Mouse (Mus musculus): Measurements from ENCODE around the gene Sema4d.

Gene Sema4d

GRCm38 (mm10) chr13:51749578-51750345, 43.8 kb downstream of the Sema4d start:
- DNase-seq: no peak

GRCm38 (mm10) chr13:51748009-51748552, 45.5 kb downstream of the Sema4d start:
- peak; percentile 46 to 56 for DNase-seq

- no peak for DNase-seq
These were observed 46.5 kb downstream of the Sema4d start for GRCm38 (mm10) chr13:51747069-51747468.

GRCm38 (mm10) chr13:51745862-51746261, 47.7 kb downstream of the Sema4d start:
- DNase-seq: no peak

- no peak for DNase-seq
These were observed 49.7 kb downstream of the Sema4d start for GRCm38 (mm10) chr13:51743855-51744254.

GRCm38 (mm10) chr13:51742551-51743052, 50.9 kb downstream of the Sema4d start:
- no peak for DNase-seq

- no peak for DNase-seq
These were observed 52.8 kb downstream of the Sema4d start for GRCm38 (mm10) chr13:51740776-51741175.

GRCm38 (mm10) chr13:51739713-51740112, 53.8 kb downstream of the Sema4d start:
- no peak for DNase-seq

- DNase-seq: no peak
These were observed 54.9 kb downstream of the Sema4d start for GRCm38 (mm10) chr13:51738531-51739117.

- no peak for DNase-seq
These were observed 55.5 kb downstream of the Sema4d start for GRCm38 (mm10) chr13:51737949-51738513.

GRCm38 (mm10) chr13:51737033-51737948, 56.3 kb downstream of the Sema4d start:
- DNase-seq: no peak

- DNase-seq: no peak
These were observed 57.3 kb downstream of the Sema4d start for GRCm38 (mm10) chr13:51736007-51736911.

GRCm38 (mm10) chr13:51734556-51734955, 59.0 kb downstream of the Sema4d start:
- DNase-seq: peak in 1 of 2 experiments; percentile 33

- DNase-seq: no peak
These were observed 61.4 kb downstream of the Sema4d start for GRCm38 (mm10) chr13:51732097-51732664.

- DNase-seq: no peak
These were observed 62.1 kb downstream of the Sema4d start for GRCm38 (mm10) chr13:51731474-51731873.

- DNase-seq: no peak
These were observed 63.6 kb downstream of the Sema4d start for GRCm38 (mm10) chr13:51729887-51730361.

- no peak for DNase-seq
These were observed 66.2 kb downstream of the Sema4d start for GRCm38 (mm10) chr13:51727364-51727763.

GRCm38 (mm10) chr13:51725926-51726574, 67.5 kb downstream of the Sema4d start:
- no peak for DNase-seq

GRCm38 (mm10) chr13:51725446-51725845, 68.1 kb downstream of the Sema4d start:
- no peak for DNase-seq

GRCm38 (mm10) chr13:51724566-51724965, 69.0 kb downstream of the Sema4d start:
- DNase-seq: no peak
